Mouse (Mus musculus): ENCODE measurements around the gene Prlr. TPM values are rescaled to one million over a fixed set of nuclear protein-coding genes. Genes with fewer than 3 reads are reported as not detected.

Gene Prlr
- polyA plus RNA-seq, 1 experiment from 2014 or later = 0.33 TPM

DNA sequence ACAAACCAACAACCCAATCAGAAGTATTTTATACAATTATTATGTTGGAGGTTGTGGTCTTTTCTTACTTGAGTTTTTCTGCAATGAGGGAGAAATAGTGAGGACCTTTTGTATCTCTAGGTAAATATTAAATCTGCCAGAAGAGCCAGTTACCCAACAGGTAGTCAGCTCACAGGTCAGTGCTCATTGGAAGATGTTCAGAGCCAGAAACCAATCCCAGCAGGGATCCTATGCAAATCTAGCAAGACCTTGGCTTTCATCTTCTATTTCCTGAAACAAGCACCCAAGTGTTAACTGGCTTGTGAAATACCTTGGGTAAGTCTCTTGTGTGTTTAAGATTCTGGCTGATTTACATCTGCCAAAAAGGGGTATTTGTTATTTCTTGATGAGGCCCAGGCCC is 99.3 kb downstream of the Prlr start:
- H3K9me3 ChIP-seq (ENCODE audit: control insufficient read depth, low read length) = no peaks in the 10 kb centered on the region

DNA sequence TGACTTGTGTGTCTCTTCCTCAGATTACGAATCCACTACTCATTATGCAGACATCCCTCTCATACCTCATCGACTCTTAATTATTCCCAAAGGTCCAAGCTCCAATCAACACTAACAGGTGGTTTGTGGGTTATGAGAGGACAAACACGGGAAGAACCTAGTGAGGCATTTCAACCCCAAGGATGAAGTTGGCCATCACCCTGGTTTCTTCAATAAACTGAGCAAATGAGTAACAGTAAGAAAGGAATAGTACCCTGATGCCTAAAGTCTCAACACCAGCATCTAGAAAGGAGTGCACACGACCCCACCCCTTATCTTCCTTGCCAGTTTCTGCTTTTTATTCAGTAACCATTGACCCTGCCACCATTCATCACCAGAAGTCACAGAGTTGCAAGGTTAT is 100.4 kb downstream of the Prlr start:
- no peak overlapping the region for H3K4me2 ChIP-seq
- no peaks in the 10 kb centered on the region for H3K27me3 ChIP-seq (replicated peaks; ENCODE audit: control insufficient read depth, insufficient read depth, low read length)
- no peaks in the 10 kb centered on the region for H3K36me3 ChIP-seq (ENCODE audit: control insufficient read depth, insufficient read depth, low read length)
- 69% methylated on average over 4 of the region's 4 CpGs for WGBS
- DNase-seq (ENCODE audit: low spot score) (no peak), ATAC-seq (replicated peaks; ENCODE audit: low FRiP score) (no peak)
- no peak overlapping the region for H3K27ac ChIP-seq (ENCODE audit: low read depth, low read length)
- H3K4me1 ChIP-seq (replicated peaks; ENCODE audit: control insufficient read depth, insufficient read depth, low read length) = no peaks in the 10 kb centered on the region
- no peaks in the 10 kb centered on the region for H3K9me3 ChIP-seq (ENCODE audit: control insufficient read depth, low read length)
- H3K9ac ChIP-seq (ENCODE audit: low read depth, low read length) = no peak overlapping the region
- H3K4me3 ChIP-seq (ENCODE audit: low read depth, low read length) = no peak overlapping the region

More for the DNA sequence above, 99.3 kb downstream of the Prlr start:
- no peak overlapping the region for H3K9ac ChIP-seq (ENCODE audit: low read depth, low read length)
- H3K4me3 ChIP-seq (ENCODE audit: low read depth, low read length) = no peak overlapping the region
- DNase-seq (ENCODE audit: low spot score) = no peak
- no peak overlapping the region for H3K4me2 ChIP-seq
- no peaks in the 10 kb centered on the region for H3K27me3 ChIP-seq (replicated peaks; ENCODE audit: control insufficient read depth, insufficient read depth, low read length)
- H3K36me3 ChIP-seq (ENCODE audit: control insufficient read depth, insufficient read depth, low read length) = no peaks in the 10 kb centered on the region
- no peaks in the 10 kb centered on the region for H3K4me1 ChIP-seq (replicated peaks; ENCODE audit: control insufficient read depth, insufficient read depth, low read length)
- ATAC-seq (replicated peaks; ENCODE audit: low FRiP score) = no peak
- no peak overlapping the region for H3K27ac ChIP-seq (ENCODE audit: low read depth, low read length)

DNA sequence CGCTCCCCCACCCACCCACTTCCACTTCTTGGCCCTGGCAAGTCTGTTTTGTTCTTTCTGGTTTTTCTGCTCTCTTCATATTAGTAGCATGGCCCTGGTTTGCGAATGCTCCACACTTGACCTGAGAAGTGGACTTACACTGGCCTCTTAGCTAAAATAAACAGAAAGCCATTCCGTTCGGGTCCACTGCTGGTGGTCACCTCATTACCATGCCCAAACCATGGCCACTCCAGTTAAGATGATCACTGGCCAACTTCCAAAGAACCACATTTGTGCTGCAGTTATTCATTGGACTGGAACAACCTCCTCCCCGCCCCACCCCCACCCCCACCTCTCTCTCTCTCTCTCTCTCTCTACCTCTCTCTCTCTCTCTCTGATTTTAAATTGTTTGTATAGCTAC is 104.5 kb downstream of the Prlr start:
- H3K9me3 ChIP-seq (ENCODE audit: control insufficient read depth, low read length) = no peaks in the 10 kb centered on the region
- no peak overlapping the region for H3K4me3 ChIP-seq (ENCODE audit: low read depth, low read length)
- H3K4me1 ChIP-seq (replicated peaks; ENCODE audit: control insufficient read depth, insufficient read depth, low read length) = no peaks in the 10 kb centered on the region
- H3K36me3 ChIP-seq (ENCODE audit: control insufficient read depth, insufficient read depth, low read length) = no peaks in the 10 kb centered on the region
- WGBS = 78% methylated on average over 5 of the region's 5 CpGs
- DNase-seq (ENCODE audit: low spot score) = no peak
- H3K27me3 ChIP-seq (replicated peaks; ENCODE audit: control insufficient read depth, insufficient read depth, low read length) = no peaks in the 10 kb centered on the region
- H3K9ac ChIP-seq (ENCODE audit: low read depth, low read length) = no peak overlapping the region
- H3K27ac ChIP-seq (ENCODE audit: low read depth, low read length) = no peak overlapping the region
- ATAC-seq (replicated peaks; ENCODE audit: low FRiP score) = no peak
- no peak overlapping the region for H3K4me2 ChIP-seq

DNA sequence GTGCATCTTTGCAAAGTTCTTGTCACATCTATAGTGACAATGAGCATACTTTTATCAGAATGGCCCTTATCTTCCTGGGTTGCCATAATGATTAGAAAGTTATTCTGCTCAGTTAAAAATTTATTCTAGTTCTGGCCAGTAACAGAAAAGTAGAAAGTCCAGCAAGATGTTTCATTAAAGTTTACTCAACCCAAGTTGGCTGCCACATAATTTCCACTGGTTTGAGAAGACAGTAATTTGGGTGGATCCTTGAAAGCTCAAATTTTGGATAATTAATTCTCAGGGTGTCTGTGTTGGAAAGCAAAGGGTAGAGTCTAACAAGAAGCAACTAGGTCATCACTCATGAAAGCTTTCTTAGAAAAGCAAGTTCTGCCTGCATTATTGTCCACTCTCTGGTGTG is 106.6 kb downstream of the Prlr start:
- no peaks in the 10 kb centered on the region for H3K36me3 ChIP-seq (ENCODE audit: control insufficient read depth, insufficient read depth, low read length)
- H3K9ac ChIP-seq (ENCODE audit: low read depth, low read length) = no peak overlapping the region
- H3K9me3 ChIP-seq (ENCODE audit: control insufficient read depth, low read length) = no peaks in the 10 kb centered on the region
- no peak overlapping the region for H3K4me3 ChIP-seq (ENCODE audit: low read depth, low read length)
- DNase-seq (ENCODE audit: low spot score) = no peak
- H3K4me1 ChIP-seq (replicated peaks; ENCODE audit: control insufficient read depth, insufficient read depth, low read length) = no peaks in the 10 kb centered on the region
- no peak overlapping the region for H3K27ac ChIP-seq (ENCODE audit: low read depth, low read length)
- no peaks in the 10 kb centered on the region for H3K27me3 ChIP-seq (replicated peaks; ENCODE audit: control insufficient read depth, insufficient read depth, low read length)
- ATAC-seq (replicated peaks; ENCODE audit: low FRiP score) = no peak
- no peak overlapping the region for H3K4me2 ChIP-seq

DNA sequence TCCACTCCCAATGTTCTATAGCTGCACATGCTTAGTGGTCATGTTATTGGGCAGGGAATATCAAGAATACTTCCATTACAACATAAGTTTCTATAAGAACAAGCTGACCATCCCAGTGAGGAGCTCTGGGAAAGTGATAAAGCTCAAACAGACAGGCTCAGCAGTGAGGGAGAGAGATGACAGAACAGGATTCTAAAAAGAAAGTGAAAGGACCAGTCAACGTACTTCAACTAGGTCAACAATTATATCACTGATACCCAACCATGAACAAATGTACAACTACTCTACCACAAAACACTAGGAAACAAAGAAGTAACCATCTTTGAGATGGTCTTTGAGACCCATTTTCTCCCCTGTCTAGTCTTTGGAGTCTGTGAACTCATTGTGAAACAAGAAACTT is 119.5 kb downstream of the Prlr start:
- DNase-seq (ENCODE audit: low spot score) (no peak), ATAC-seq (replicated peaks; ENCODE audit: low FRiP score) (no peak)
- H3K27me3 ChIP-seq (replicated peaks; ENCODE audit: control insufficient read depth, insufficient read depth, low read length) = no peaks in the 10 kb centered on the region
- H3K4me2 ChIP-seq = no peak overlapping the region
- no peaks in the 10 kb centered on the region for H3K9me3 ChIP-seq (ENCODE audit: control insufficient read depth, low read length)
- H3K4me3 ChIP-seq (ENCODE audit: low read depth, low read length) = no peak overlapping the region
- no peaks in the 10 kb centered on the region for H3K4me1 ChIP-seq (replicated peaks; ENCODE audit: control insufficient read depth, insufficient read depth, low read length)
- no peak overlapping the region for H3K27ac ChIP-seq (ENCODE audit: low read depth, low read length)
- WGBS = 71% methylated on average over 1 of the region's 1 CpGs
- no peak overlapping the region for H3K9ac ChIP-seq (ENCODE audit: low read depth, low read length)
- H3K36me3 ChIP-seq (ENCODE audit: control insufficient read depth, insufficient read depth, low read length) = no peaks in the 10 kb centered on the region

DNA sequence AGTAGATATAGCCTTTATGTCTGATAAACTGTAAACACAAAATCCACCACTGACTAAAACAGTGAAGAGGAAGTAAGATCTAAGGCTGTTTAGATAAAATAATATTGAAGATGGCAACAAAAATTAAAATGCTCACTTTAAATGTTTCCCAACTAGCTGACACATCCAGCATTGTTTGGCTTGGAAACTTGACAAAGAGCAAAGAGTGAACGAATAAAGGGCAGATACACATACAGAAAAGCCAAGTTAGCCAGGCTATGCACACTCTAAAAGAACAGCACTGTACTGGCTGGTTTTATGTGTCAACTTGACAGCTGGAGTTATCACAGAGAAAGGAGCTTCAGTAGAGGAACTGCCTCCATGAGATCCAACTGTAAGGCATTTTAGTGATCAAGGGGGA is 121.0 kb downstream of the Prlr start:
- no peak for DNase-seq (ENCODE audit: low spot score)
- Histone ChIP-seq H3K27ac (ENCODE audit: low read depth, low read length) (no peak overlapping the region), H3K4me2 (no peak overlapping the region), H3K27me3 (replicated peaks; ENCODE audit: control insufficient read depth, insufficient read depth, low read length) (no peaks in the 10 kb centered on the region), H3K36me3 (ENCODE audit: control insufficient read depth, insufficient read depth, low read length) (no peaks in the 10 kb centered on the region), H3K4me1 (replicated peaks; ENCODE audit: control insufficient read depth, insufficient read depth, low read length) (no peaks in the 10 kb centered on the region), H3K4me3 (ENCODE audit: low read depth, low read length) (no peak overlapping the region), H3K9me3 (ENCODE audit: control insufficient read depth, low read length) (no peaks in the 10 kb centered on the region), H3K9ac (ENCODE audit: low read depth, low read length) (no peak overlapping the region)
- whole genome bisulfite sequencing = 73% methylated on average over 1 of the region's 1 CpGs
- ATAC-seq (replicated peaks; ENCODE audit: low FRiP score) = no peak

DNA sequence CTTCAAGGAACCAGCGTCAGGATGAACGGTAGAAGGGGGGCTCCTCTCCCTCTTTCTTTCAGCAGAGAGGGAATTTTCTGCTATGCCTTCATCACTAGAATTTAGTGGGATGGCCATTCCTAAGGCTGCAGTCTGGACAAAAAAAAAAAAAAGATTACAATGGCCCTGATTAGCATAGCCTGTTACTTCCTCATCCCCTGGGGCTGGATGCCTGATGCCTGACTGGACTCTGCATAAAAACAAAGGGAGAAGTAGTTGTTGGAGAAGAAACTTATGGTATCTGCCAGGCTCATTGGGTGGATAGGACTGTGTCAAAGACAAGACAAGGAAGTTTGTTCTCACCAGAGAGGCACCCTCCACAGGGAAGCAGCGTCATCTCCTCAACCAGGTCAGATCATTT is 122.4 kb downstream of the Prlr start:
- no peak overlapping the region for H3K4me2 ChIP-seq
- H3K9me3 ChIP-seq (ENCODE audit: control insufficient read depth, low read length) = no peaks in the 10 kb centered on the region
- H3K4me1 ChIP-seq (replicated peaks; ENCODE audit: control insufficient read depth, insufficient read depth, low read length) = no peaks in the 10 kb centered on the region
- no peaks in the 10 kb centered on the region for H3K27me3 ChIP-seq (replicated peaks; ENCODE audit: control insufficient read depth, insufficient read depth, low read length)
- WGBS = 83% methylated on average over 3 of the region's 3 CpGs
- H3K36me3 ChIP-seq (ENCODE audit: control insufficient read depth, insufficient read depth, low read length) = no peaks in the 10 kb centered on the region
- no peak for DNase-seq (ENCODE audit: low spot score)
- H3K4me3 ChIP-seq (ENCODE audit: low read depth, low read length) = no peak overlapping the region
- H3K27ac ChIP-seq (ENCODE audit: low read depth, low read length) = no peak overlapping the region
- H3K9ac ChIP-seq (ENCODE audit: low read depth, low read length) = no peak overlapping the region
- ATAC-seq (replicated peaks; ENCODE audit: low FRiP score) = no peak

DNA sequence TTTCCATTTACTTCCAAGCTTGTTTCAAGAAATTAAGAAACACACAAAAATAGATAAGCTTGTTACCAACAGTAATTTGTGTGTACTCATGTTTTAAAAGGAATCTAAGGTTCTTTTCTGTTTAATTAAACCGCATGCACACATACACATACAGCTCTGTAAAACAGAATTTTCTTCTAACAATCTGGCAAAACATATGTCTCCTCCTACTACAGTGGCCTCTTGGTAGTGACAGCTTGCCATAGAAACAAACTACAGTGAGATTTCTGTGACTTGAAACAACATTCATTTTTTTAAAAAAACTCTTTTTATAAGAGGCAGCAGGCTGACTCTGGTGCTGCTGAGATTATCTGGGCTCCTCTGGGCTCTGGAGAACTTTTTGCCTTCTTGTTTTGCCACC is 129.4 kb downstream of the Prlr start:
- Histone ChIP-seq H3K9me3 (ENCODE audit: control insufficient read depth, low read length) (no peaks in the 10 kb centered on the region), H3K4me1 (replicated peaks; ENCODE audit: control insufficient read depth, insufficient read depth, low read length) (no peaks in the 10 kb centered on the region), H3K9ac (ENCODE audit: low read depth, low read length) (no peak overlapping the region), H3K4me2 (no peak overlapping the region), H3K4me3 (ENCODE audit: low read depth, low read length) (no peak overlapping the region), H3K27ac (ENCODE audit: low read depth, low read length) (no peak overlapping the region), H3K36me3 (ENCODE audit: control insufficient read depth, insufficient read depth, low read length) (no peaks in the 10 kb centered on the region), H3K27me3 (replicated peaks; ENCODE audit: control insufficient read depth, insufficient read depth, low read length) (no peaks in the 10 kb centered on the region)
- ATAC-seq (replicated peaks; ENCODE audit: low FRiP score) (no peak), DNase-seq (ENCODE audit: low spot score) (no peak)
- 77% methylated on average over 1 of the region's 1 CpGs for WGBS

DNA sequence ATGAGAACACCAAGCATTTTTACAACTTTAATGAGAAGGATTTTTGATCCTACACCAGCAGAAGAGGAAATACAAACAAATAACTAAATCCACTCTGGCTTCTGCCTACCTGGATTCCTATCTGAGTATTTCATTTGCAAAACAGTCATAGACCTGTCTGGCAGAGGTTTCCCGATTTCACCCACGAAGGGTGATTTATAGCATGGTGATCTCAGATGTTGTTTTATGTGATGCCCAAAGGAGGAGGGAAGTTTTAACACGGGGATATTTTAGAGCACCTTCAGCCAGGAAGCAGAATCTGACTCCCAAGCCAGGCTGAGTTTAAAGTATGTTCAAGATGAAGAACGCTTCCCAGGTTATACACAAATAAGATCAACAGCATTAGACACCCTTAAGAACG is 134.8 kb downstream of the Prlr start:
- DNase-seq (ENCODE audit: low spot score) (no peak), ATAC-seq (replicated peaks; ENCODE audit: low FRiP score) (no peak)
- 68% methylated on average over 5 of the region's 5 CpGs for WGBS
- no peak overlapping the region for H3K4me3 ChIP-seq (ENCODE audit: low read depth, low read length)
- no peaks in the 10 kb centered on the region for H3K36me3 ChIP-seq (ENCODE audit: control insufficient read depth, insufficient read depth, low read length)
- H3K4me2 ChIP-seq = no peak overlapping the region
- H3K27ac ChIP-seq (ENCODE audit: low read depth, low read length) = no peak overlapping the region
- H3K9ac ChIP-seq (ENCODE audit: low read depth, low read length) = no peak overlapping the region
- no peaks in the 10 kb centered on the region for H3K4me1 ChIP-seq (replicated peaks; ENCODE audit: control insufficient read depth, insufficient read depth, low read length)
- no peaks in the 10 kb centered on the region for H3K9me3 ChIP-seq (ENCODE audit: control insufficient read depth, low read length)
- no peaks in the 10 kb centered on the region for H3K27me3 ChIP-seq (replicated peaks; ENCODE audit: control insufficient read depth, insufficient read depth, low read length)

Measured in liver, embryonic 11.5 days (tissue).